Mouse (Mus musculus): ENCODE measurements around the gene Ccdc13.

DNA sequence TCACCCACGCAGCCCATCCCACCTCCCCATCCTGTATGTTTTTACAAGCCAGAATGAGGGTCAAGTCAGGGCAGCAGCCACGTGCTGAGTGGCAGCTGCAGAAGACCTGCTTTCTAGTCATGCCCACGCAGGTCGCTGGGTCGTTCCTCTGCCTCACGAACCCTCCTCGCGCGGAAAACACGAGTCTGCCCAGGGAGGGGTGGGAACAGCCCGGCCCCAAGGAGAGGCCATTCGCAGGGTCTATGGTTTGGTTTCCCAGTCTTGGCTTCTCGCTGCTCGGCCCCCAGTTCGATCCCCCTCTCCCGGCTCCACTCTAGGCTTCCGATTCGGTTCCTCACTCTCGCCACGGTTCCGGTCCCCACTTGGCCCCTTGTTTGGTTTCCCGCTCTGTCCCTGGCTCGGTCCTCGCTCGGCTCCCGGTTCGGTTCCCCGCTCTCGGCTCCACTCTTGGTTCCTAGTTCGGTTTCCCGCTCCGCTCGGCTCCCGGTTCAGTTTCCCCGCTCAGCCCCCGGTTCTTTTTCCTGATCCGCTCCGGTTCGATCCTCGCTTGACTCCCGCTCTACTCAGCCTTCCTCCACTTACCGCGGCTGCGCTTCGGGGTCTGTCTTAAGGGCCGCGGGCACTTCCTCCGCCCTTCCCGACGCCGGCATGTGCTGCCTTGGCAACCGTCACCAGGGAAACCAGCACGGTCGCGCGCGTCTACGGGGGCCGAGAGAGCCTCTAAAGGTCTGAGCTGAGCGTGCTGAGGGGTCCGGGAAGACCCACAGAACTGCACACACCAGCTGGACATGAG is at the start of gene Ccdc13:
- TF ChIP-seq CTCF (IDR thresholded peaks at IDR 0.05; ENCODE audit: control insufficient read depth, insufficient read depth, low read length) (no peak; the same call in 1 of the 2 replicates), POLR2A (IDR thresholded peaks at IDR 0.05; ENCODE audit: borderline replicate concordance, control insufficient read depth, low read depth, low read length) (no peak)

Measured in bone marrow, adult 2 months (tissue).